Mouse (Mus musculus): Measurements from ENCODE around the gene Entpd2.

GRCm38 (mm10) chr2:25408908-25409307, 13.2 kb downstream of the Entpd2 start:
- TF ChIP-seq POLR2A (IDR thresholded peaks at IDR 0.05; ENCODE audit: low read depth, low read length) (no peak), CTCF (IDR thresholded peaks at IDR 0.05; ENCODE audit: extremely low read depth, insufficient read depth, insufficient read length, insufficient replicate concordance) (no peak)

Data from spleen, adult 2 months (tissue).